Mouse (Mus musculus) limb, embryonic 14.5 days (tissue): ENCODE measurements around the gene Camk2d. TPM values are rescaled to one million over a fixed set of nuclear protein-coding genes. Genes with fewer than 3 reads are reported as not detected.

ENCODE experiments used
- ATAC-seq: fragments of 200-750 bp; cut with Nextera tagmentation; 2 replicates; pipeline ENCODE4 v1.8.0; 2017; ENCODE audit warnings: low read depth, moderate number of reproducible peaks, moderate TSS enrichment; ENCODE audit not compliant: low FRiP score
- DNase-seq: peaks from one replicate; pipeline ENCODE4 v3.0.0-alpha.2; 2015; ENCODE audit warnings: low spot score
- H3K27ac ChIP-seq: fragments of 300-500 bp; sonication (generic); replicated peaks from 2 replicates; pipeline ENCODE4 v1.5.1; 2014; ENCODE audit warnings: low read depth, mild to moderate bottlenecking, low read length, moderate library complexity, mixed read lengths
- H3K27me3 ChIP-seq: fragments of 300-500 bp; sonication (generic); 2 replicates; pipeline ENCODE4 v1.6.1; 2014; ENCODE audit warnings: low read length, mixed read lengths; ENCODE audit not compliant: control insufficient read depth, insufficient read depth
- H3K36me3 ChIP-seq: fragments of 300-500 bp; sonication (generic); 2 replicates; pipeline ENCODE4 v1.6.1; 2014; ENCODE audit warnings: mild to moderate bottlenecking, low read length, moderate library complexity, mixed read lengths; ENCODE audit not compliant: control insufficient read depth, insufficient read depth
- H3K4me1 ChIP-seq: fragments of 300-500 bp; sonication (generic); 2 replicates; pipeline ENCODE4 v1.6.1; 2014; ENCODE audit warnings: antibody characterized with exemption, low read length, mixed read lengths; ENCODE audit not compliant: control insufficient read depth, insufficient read depth
- H3K4me2 ChIP-seq: fragments of 300-500 bp; sonication (generic); replicated peaks from 2 replicates; pipeline ENCODE4 v1.6.1; 2014; ENCODE audit warnings: low read depth, mild to moderate bottlenecking, low read length, moderate library complexity; ENCODE audit not compliant: severe bottlenecking
- H3K4me3 ChIP-seq: fragments of 300-500 bp; sonication (generic); replicated peaks from 2 replicates; pipeline ENCODE4 v1.5.1; 2014; ENCODE audit warnings: low read length
- H3K9ac ChIP-seq: fragments of 300-500 bp; sonication (generic); 2 replicates; pipeline ENCODE4 v1.6.1; 2014; ENCODE audit warnings: mild to moderate bottlenecking, low read depth, low read length, moderate library complexity; ENCODE audit not compliant: severe bottlenecking
- H3K9me3 ChIP-seq: fragments of 300-500 bp; sonication (generic); 2 replicates; pipeline ENCODE4 v1.6.1; 2016; ENCODE audit warnings: low read length; ENCODE audit not compliant: control insufficient read depth
- POLR2A ChIP-seq: fragments of 200-500 bp; IDR thresholded peaks from 2 replicates; pipeline ENCODE4 v1.8.0; 2012; ENCODE audit warnings: inconsistent platforms, mild to moderate bottlenecking, moderate library complexity, borderline replicate concordance; ENCODE audit not compliant: insufficient read depth, insufficient read length; ENCODE audit errors: extremely low read depth
- WGBS: fragments of 180-500 bp; shearing (Covaris S2); extraction: QIAGEN DNeasy Blood & Tissue Kit; methylation state at CpG from one replicate; pipeline ENCODE4 v1.1.7; 2014; 5-methylcytosine and 5-hydroxymethylcytosine counted together
- polyA plus RNA-seq, 2 experiments: library from polyadenylated mRNA; depleted of rRNA in 1 of 2; stranded (reverse) in 1 of 2; unstranded in 1 of 2; fragments of >200 nt; fragmentation: Nextera tagmentation in 1 of 2; extraction: Ambion mirVana in 1 of 2; gene quantifications; 2 replicates each; pipeline versions ENCODE4 v1.2.1 to v1.2.3; 2012 to 2014

The Camk2d gene
- polyA plus RNA-seq, 2 experiments = 37.4 to 40.0 TPM

DNA sequence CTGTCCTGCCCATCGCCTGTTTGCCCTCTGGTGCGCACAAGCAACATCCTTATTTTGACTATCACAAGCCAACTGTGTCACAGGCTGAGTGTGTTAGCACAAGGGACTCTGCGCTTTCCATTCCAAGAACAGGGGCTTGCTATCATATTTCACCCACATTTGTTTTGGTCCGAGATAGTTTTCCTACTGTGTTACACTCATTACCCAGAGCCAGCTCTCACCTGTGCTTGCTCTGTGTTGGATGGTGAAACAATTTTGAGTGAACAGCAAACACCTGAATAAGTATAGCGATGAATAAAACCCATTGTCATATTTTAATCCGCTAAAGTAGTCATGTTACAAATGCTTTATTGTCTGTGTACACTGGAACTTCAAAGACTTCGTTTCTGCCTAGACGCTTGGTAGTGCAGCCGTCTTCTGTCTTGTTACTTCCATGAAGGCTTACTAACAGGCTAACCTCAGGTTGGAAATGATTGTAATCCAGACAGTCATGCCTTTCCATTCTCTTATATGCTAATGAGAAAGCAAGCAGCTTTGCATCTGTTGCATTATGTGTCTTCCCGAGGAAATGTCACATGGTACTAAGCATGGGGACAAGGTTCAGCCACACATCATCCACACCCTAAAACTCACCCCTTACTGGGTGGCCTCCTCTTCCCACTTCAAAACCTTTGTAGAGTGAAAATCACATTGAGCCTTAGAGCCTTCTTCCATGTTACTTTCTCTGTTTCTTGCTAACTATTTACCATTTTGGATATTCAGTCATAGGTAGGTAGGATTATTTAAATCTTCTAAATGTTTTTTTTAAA is 44.5 kb downstream of the Camk2d start:
- no peaks in the 10 kb centered on the region for H3K9me3 ChIP-seq
- no peaks in the 10 kb centered on the region for H3K27me3 ChIP-seq
- no peak overlapping the region for H3K4me3 ChIP-seq
- H3K36me3 ChIP-seq = no peaks in the 10 kb centered on the region
- no peak for TF ChIP-seq POLR2A
- WGBS = 69% methylated on average over 10 of the region's 10 CpGs
- no peak overlapping the region for H3K4me2 ChIP-seq
- H3K9ac ChIP-seq = no peak overlapping the region
- ATAC-seq (no peak), DNase-seq (no peak)
- H3K27ac ChIP-seq = no peak overlapping the region
- peaks cover 14% of the 10 kb centered on the region for H3K4me1 ChIP-seq

DNA sequence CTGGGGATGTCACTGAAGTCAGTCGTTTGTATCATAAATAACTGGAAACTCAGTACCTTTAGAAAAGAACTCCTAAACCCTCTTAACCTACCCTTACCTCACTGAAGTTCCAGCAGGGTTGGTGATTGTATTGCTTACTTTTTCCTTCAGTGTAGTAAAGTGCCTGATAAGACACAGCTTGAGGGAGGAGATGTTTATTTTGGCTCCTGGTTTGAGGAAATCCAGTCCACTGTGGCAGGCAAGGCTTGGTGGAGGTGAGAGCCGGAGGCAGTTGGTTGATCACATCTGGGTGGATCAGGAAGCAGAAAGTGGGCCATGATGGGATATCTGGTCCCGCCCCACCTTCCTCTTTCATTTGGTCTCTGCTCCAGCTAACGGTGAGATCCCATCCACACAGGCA is 45.3 kb downstream of the Camk2d start:
- Histone ChIP-seq H3K27ac (no peak overlapping the region), H3K9me3 (no peaks in the 10 kb centered on the region), H3K4me2 (no peak overlapping the region), H3K4me1 (peaks cover 14% of the 10 kb centered on the region), H3K9ac (no peak overlapping the region), H3K4me3 (no peak overlapping the region), H3K36me3 (no peaks in the 10 kb centered on the region), H3K27me3 (no peaks in the 10 kb centered on the region)
- 74% methylated on average over 4 of the region's 4 CpGs for WGBS
- no peak for DNase-seq
- no peak for TF ChIP-seq POLR2A
- no peak for ATAC-seq

- no peak overlapping the region for H3K9ac ChIP-seq
- no peaks in the 10 kb centered on the region for H3K9me3 ChIP-seq
- no peak for TF ChIP-seq POLR2A
- H3K36me3 ChIP-seq = no peaks in the 10 kb centered on the region
- ATAC-seq = no peak
- H3K4me1 ChIP-seq = peaks cover 14% of the 10 kb centered on the region
- H3K4me3 ChIP-seq = no peak overlapping the region
- DNase-seq = no peak
- 34% methylated on average over 10 of the region's 10 CpGs for WGBS
- H3K27ac ChIP-seq = no peak overlapping the region
- H3K27me3 ChIP-seq = no peaks in the 10 kb centered on the region
- no peak overlapping the region for H3K4me2 ChIP-seq
Measured at GRCm38 (mm10) chr3:126643071-126644010, 47.2 kb downstream of the Camk2d start.

GRCm38 (mm10) chr3:126650332-126650731 is 54.2 kb downstream of the Camk2d start:
- Histone ChIP-seq H3K27me3 (no peaks in the 10 kb centered on the region), H3K9ac (no peak overlapping the region), H3K36me3 (no peaks in the 10 kb centered on the region), H3K9me3 (no peaks in the 10 kb centered on the region), H3K4me2 (no peak overlapping the region), H3K4me1 (no peaks in the 10 kb centered on the region), H3K27ac (no peak overlapping the region), H3K4me3 (no peak overlapping the region)
- WGBS = 92% methylated on average over 4 of the region's 4 CpGs
- no peak for ATAC-seq
- no peak for DNase-seq
- no peak for TF ChIP-seq POLR2A

DNA sequence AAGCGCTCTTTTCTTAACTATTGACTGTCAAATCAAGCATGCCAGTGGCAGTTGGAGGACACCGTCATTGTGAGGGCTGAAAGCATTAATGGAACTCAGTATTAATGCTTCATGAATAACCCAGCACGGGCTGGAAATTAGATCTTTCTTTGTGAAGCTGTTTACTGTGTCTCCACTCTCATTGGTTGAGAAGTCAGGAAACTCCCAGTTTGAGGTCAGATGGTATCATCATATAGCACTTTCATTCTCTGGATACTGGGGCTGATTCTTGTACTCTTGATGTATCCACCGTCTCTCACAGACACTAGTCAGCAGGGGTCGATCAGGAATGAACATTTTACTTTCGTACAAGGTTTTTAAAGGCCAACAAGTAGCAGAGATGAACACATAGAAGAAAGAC is 54.6 kb downstream of the Camk2d start:
- no peak for ATAC-seq
- no peak overlapping the region for H3K9ac ChIP-seq
- H3K4me3 ChIP-seq = no peak overlapping the region
- no peaks in the 10 kb centered on the region for H3K27me3 ChIP-seq
- H3K36me3 ChIP-seq = no peaks in the 10 kb centered on the region
- WGBS = 87% methylated on average over 6 of the region's 6 CpGs
- H3K9me3 ChIP-seq = no peaks in the 10 kb centered on the region
- no peak overlapping the region for H3K27ac ChIP-seq
- no peak for DNase-seq
- H3K4me1 ChIP-seq = no peaks in the 10 kb centered on the region
- no peak for TF ChIP-seq POLR2A
- no peak overlapping the region for H3K4me2 ChIP-seq
